Mouse (Mus musculus) forelimb bud, embryonic 11.5 days (tissue): ENCODE measurements around the gene Fpgs.

Experiments used
- DNase-seq: peaks from one replicate; pipeline ENCODE4 v3.0.0-alpha.2; 2012; ENCODE audit warnings: low read depth, low spot score

Fpgs gene

DNA sequence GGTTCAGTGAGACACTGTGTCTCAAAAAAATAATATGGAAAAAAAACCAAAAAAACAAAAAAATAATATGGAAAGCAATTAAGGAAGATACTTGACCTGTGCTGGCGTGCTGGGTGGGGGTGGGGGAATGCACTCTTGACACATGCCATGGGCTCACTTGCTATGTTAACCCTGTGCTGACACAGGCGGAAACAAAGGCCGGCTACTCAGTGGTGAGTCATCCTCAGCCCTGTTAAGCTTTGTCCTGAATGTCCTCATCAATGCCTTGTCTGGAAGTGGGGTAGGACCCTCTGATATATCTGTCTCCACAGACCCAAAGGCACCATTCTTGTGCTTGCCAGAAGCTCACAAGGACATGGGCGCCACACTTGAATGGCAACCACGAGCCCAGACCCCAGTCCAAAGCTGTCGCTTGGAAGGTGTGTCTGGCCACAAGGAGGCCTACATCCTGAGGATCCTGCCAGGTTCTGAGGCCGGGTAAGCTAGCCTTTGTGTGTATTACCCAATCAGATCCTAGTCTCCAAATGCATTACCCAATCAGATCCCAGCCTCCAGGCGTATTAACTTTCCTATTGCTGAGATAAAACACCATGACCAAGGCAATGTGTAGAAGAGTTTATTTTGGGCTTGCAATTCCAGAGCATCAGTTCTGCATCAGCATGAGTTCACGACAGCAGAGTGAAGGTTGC is 31.9 kb downstream of the Fpgs start:
- no peak for DNase-seq

DNA sequence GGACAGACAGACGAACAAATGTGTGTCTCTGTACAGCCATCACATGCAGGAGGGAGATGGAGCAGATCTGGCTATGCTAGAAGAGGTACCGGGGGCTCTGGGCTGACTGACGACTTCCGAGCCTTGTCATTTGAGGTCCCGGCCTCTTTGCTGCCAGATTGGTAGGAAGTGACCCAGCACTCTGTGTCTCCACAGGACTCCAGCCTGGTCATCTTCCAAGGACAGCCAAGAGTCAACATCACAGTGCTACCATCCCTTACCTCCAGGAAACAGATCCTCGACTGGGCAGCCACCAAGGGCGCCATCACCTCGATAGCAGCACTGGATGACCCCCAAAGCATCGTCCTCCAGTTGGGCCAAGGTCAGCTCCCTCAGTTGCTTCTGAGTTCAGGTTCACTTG is 32.8 kb downstream of the Fpgs start:
- no peak for DNase-seq

- DNase-seq: no peak
These were observed 34.1 kb downstream of the Fpgs start for GRCm38 (mm10) chr2:32669876-32670275.

DNA sequence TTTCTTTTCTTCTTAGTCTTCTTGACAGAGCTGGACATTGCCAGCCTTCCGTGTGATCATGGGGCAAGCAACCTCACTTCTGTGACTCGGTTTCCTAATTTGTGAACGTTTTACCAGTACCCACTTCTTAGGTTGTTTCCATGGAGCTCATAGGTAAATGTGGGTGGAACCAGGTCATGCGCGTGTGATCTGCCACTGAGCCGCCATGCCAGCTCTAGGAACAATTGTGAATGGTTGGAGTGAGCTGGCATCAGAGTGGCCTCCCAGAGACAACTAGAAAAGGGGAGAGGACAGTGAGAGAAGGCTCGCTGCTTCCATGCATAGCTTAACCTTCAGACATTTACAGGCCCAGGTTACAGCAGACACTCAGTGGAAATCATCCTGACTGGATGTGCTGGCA is 35.8 kb downstream of the Fpgs start:
- DNase-seq: no peak

- no peak for DNase-seq
These were observed 36.2 kb downstream of the Fpgs start for GRCm38 (mm10) chr2:32667775-32668174.

- DNase-seq: no peak
These were observed 38.1 kb downstream of the Fpgs start for GRCm38 (mm10) chr2:32665853-32666252.

GRCm38 (mm10) chr2:32665345-32665744 is 38.6 kb downstream of the Fpgs start:
- no peak for DNase-seq

GRCm38 (mm10) chr2:32662291-32662690 is 41.7 kb downstream of the Fpgs start:
- DNase-seq: no peak

DNA sequence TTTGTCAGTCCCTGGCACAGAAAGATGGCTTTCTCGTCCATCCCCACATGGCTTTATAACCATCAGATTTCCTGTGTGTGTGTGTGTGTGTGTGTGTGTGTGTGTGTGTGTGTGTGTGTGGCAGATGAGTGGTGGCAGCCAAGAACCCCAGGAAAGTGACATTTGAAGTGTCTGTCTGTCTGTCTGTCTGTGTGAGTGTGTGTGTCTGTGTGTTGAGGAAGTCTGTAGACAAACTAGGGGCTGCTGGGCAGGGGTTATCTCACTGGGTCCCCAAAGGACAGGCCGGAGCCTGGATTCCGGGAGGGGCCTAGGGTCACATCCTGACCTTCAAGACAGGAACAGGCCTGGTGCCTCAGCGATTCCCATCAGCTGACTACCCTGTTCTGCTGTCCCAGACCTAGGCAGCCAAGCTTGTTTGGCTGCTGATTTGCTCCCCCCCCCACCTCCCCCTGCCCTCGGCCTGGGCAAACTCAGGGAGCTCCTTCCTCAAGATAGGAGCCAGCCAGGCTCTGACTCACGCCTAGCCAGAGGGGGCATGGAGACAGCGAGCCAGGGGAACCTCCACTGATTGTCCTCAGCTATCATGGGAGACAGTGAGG is 42.3 kb downstream of the Fpgs start:
- no peak for DNase-seq

GRCm38 (mm10) chr2:32658873-32659272 is 45.1 kb downstream of the Fpgs start:
- DNase-seq: no peak

- peak; percentile 85 for DNase-seq
These were observed 48.1 kb downstream of the Fpgs start for GRCm38 (mm10) chr2:32655826-32656225.

- no peak for DNase-seq
These were observed 48.6 kb downstream of the Fpgs start for GRCm38 (mm10) chr2:32655394-32655744.

DNA sequence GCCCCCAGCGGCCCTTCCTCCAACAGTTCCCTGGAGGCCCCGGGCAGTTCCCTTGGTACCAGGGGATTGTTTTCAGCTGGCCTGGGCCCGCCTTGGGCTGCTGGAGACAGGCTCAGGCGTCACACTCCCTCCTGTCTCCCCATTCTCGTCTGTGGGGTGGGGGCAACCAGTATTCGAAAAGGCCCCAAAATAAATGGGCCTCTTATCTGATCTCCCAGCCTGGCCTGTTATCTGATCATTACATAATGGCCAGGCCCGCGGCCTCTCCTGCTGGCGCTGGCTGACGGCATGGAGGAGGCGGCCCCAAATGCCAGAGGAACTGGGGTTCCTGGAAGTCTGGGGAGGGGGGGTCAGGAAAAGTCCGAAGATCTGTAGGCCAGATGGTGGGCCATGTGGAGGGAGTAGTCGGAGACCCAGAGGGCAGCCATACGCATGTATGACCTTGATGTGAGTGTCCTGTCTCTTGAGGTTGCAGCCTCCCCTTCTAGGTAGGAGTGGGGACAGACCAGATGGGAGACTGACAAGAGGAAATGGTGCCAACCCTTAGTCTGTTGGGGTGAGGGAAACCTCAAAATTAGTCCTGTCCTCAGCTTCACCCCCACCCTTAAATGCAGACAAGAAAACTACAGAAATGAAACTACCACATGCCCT is 49.1 kb downstream of the Fpgs start:
- no peak for DNase-seq

- DNase-seq: peak; percentile 54
These were observed 50.2 kb downstream of the Fpgs start for GRCm38 (mm10) chr2:32653764-32654163.

- DNase-seq: no peak
These were observed 56.6 kb downstream of the Fpgs start for GRCm38 (mm10) chr2:32647366-32647765.

GRCm38 (mm10) chr2:32646379-32647056 is 57.4 kb downstream of the Fpgs start, which contains the start of gene Eng:
Eng (plus strand) TSS chr2:32646595.
- DNase-seq: no peak

DNA sequence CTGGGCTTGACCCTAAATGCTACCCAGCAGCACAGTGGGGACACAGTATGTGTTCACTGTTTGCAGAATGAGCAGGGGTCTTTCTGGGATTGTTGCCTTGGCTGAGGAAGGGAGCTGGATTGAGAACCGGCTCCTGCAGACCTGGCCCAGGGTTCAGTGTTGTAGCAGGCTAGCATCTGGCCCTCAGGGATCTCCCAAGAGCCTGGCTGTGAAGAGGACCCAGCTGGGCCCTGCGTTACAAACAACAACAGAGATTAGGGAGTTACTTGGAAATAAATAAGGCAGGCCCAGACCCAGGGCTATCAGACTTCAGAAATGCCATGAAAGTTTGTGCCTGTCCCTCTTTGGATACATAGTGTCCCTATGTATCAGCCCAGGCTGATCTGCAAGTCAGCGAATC is 58.3 kb downstream of the Fpgs start:
- DNase-seq: no peak

GRCm38 (mm10) chr2:32644799-32645475 is 59.0 kb downstream of the Fpgs start:
- no peak for DNase-seq

DNA sequence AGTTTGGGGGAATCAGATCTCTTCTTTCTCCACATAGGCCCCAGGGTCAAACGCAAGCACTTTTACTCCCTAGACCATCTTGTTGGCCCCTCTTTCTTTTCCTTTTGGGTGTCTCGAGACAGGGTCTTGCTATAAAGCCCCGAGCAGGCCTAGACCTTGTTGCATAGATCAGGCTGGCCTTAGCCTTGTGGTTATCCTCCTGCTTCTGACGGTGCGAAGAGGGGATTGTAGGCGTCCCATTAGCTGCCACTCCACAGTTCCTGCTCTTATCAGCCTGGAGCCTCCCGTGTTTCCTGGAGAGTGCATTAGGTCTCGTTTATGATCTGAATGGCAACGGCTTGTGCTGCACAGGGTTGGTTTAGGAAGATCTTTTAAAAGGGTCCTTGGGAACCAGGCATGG is 59.9 kb downstream of the Fpgs start:
- DNase-seq: no peak

DNA sequence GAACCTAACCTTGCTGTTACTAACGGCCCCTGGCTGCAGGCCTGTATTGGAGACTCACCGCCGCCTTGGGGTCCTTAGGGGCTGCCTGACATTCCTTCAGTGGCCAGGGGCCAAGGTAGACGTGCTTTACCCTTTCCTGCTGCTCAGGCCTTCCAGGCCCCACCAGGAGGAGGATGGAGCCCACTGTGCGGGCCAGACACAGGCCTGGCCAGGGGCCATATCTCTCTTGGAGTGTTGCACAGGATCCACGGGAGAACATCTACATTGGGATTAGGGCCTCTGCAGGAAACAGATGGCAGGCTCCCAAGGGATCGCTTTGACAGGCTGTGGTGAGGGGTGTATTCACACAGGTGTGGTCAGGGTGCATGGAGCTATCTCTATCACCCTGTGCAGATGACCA is 61.1 kb downstream of the Fpgs start:
- DNase-seq: no peak

DNA sequence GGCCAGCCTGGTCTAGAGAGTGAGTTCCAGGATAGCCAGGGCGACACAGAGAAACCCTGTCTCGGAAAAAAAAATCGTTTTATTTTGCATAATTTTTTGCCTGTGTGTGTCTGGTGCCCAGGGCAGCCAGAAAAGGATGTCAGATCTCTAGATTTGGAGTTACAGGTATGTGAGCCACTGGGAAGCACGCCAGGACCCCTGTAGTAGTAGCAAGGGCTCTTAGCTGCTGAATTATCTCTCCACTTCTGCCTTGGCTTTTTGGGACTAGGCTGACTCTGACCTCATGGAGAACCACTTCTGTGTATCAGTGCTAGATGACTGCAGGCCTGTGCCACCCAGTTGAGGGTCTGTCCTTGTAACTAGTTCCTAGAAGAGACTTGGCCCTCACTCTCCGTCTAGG is 62.1 kb downstream of the Fpgs start:
- no peak for DNase-seq

- DNase-seq: no peak
These were observed 63.3 kb downstream of the Fpgs start for GRCm38 (mm10) chr2:32640550-32641051.
